Mouse (Mus musculus) intestine, embryonic 16.5 days (tissue): ENCODE data around the gene Skap1. TPM values are rescaled to one million over a fixed set of nuclear protein-coding genes. Genes with fewer than 3 reads are reported as not detected.
"Not testable (repeated sequence)": the region's sequence is repeated elsewhere in the genome, so short reads cannot be mapped to it uniquely, and the experiment has no call there.

Source experiments
- ATAC-seq: fragments of 200-750 bp; cut with Nextera tagmentation; 2 replicates; pipeline ENCODE4 v1.8.0; 2017; ENCODE audit warnings: moderate TSS enrichment, moderate library complexity
- H3K27ac ChIP-seq: fragments of 300-500 bp; sonication (generic); 2 replicates; pipeline ENCODE4 v1.5.1; 2014; ENCODE audit warnings: mild to moderate bottlenecking, low read length
- H3K27me3 ChIP-seq: fragments of 300-500 bp; sonication (generic); replicated peaks from 2 replicates; pipeline ENCODE4 v1.6.1; 2014; ENCODE audit warnings: low read length, control low read depth, mixed read lengths; ENCODE audit not compliant: control insufficient read depth, insufficient read depth
- H3K36me3 ChIP-seq: fragments of 300-500 bp; sonication (generic); 2 replicates; pipeline ENCODE4 v1.6.1; 2014; ENCODE audit warnings: low read length, control low read depth; ENCODE audit not compliant: control insufficient read depth, insufficient read depth
- H3K4me1 ChIP-seq: fragments of 300-500 bp; sonication (generic); 2 replicates; pipeline ENCODE4 v1.6.1; 2014; ENCODE audit warnings: low read length, control low read depth, mixed read lengths; ENCODE audit not compliant: control insufficient read depth, insufficient read depth
- H3K4me2 ChIP-seq: fragments of 300-500 bp; sonication (generic); 2 replicates; pipeline ENCODE4 v1.6.1; 2014; ENCODE audit warnings: low read depth, low read length, control low read depth
- H3K4me3 ChIP-seq: fragments of 300-500 bp; sonication (generic); 2 replicates; pipeline ENCODE4 v1.5.1; 2014; ENCODE audit warnings: mild to moderate bottlenecking, low read length
- H3K9ac ChIP-seq: fragments of 300-500 bp; sonication (generic); 2 replicates; pipeline ENCODE4 v1.6.1; 2014; ENCODE audit warnings: low read depth, low read length
- H3K9me3 ChIP-seq: fragments of 300-500 bp; sonication (generic); 2 replicates; pipeline ENCODE4 v1.6.1; 2016; ENCODE audit warnings: low read length, control low read depth; ENCODE audit not compliant: control insufficient read depth
- WGBS: fragments of 180-500 bp; shearing (Covaris S2); extraction: QIAGEN DNeasy Blood & Tissue Kit; methylation state at CpG from one replicate; pipeline ENCODE4 v1.1.7; 2014; 5-methylcytosine and 5-hydroxymethylcytosine counted together
- polyA plus RNA-seq: library from polyadenylated mRNA; unstranded; fragments of >200 nt; fragmentation: Nextera tagmentation; extraction: Ambion mirVana; gene quantifications from 2 replicates; pipeline ENCODE4 v1.2.1, GENCODE M21; 2015

Skap1 gene
- polyA plus RNA-seq, 1 experiment from 2014 or later, result 0.88 TPM

- no peaks in the 10 kb centered on the region for H3K27me3 ChIP-seq
- H3K9me3 ChIP-seq, result no peaks in the 10 kb centered on the region
- peak within 1 kb of the TSS; percentile 86 for H3K4me2 ChIP-seq
- ATAC-seq, result peak; percentile 100
- peak within 1 kb of the TSS; percentile 72 for H3K27ac ChIP-seq
- under 1% methylated on average over 59 of the region's 59 CpGs for WGBS
- peaks cover 10% of the 10 kb centered on the region for H3K4me1 ChIP-seq
- peak within 1 kb of the TSS; percentile 82 for H3K4me3 ChIP-seq
- H3K9ac ChIP-seq, result peak within 1 kb of the TSS; percentile 72
- peaks cover 4% of the 10 kb centered on the region; the same call in 1 of the 2 replicates for H3K36me3 ChIP-seq
Observed at GRCm38 (mm10) chr11:96776968-96777962, 312.9 kb downstream of the Skap1 start, which contains the start of gene Snx11. TSS of gene Snx11 (minus strand) at chr11:96777559.

GRCm38 (mm10) chr11:96778061-96778627, 313.8 kb downstream of the Skap1 start:
- H3K27ac ChIP-seq, result peak overlapping the region; percentile 72
- peak overlapping the region; percentile 82 for H3K4me3 ChIP-seq
- H3K9ac ChIP-seq, result peak overlapping the region; percentile 72
- H3K4me2 ChIP-seq, result peak overlapping the region; percentile 86
- not testable (repeated sequence) for H3K4me1 ChIP-seq, H3K27me3 ChIP-seq, H3K9me3 ChIP-seq, H3K36me3 ChIP-seq, ATAC-seq
- WGBS, result 64% methylated on average over 10 of the region's 10 CpGs

- H3K27ac ChIP-seq, result no peak overlapping the region
- no peak for ATAC-seq
- no peak overlapping the region for H3K4me3 ChIP-seq
- 69% methylated on average over 5 of the region's 5 CpGs for WGBS
- H3K9me3 ChIP-seq, result no peaks in the 10 kb centered on the region
- H3K27me3 ChIP-seq, result no peaks in the 10 kb centered on the region
- peaks cover 10% of the 10 kb centered on the region for H3K4me1 ChIP-seq
- no peak overlapping the region for H3K9ac ChIP-seq
- no peak overlapping the region for H3K4me2 ChIP-seq
- H3K36me3 ChIP-seq, result no peaks in the 10 kb centered on the region
Observed at GRCm38 (mm10) chr11:96780306-96780705, 315.9 kb downstream of the Skap1 start.

GRCm38 (mm10) chr11:96781425-96781824, 317.0 kb downstream of the Skap1 start:
- H3K27ac ChIP-seq, result no peak overlapping the region
- no peak overlapping the region for H3K4me3 ChIP-seq
- no peak overlapping the region for H3K9ac ChIP-seq
- no peaks in the 10 kb centered on the region for H3K27me3 ChIP-seq
- 81% methylated on average over 2 of the region's 2 CpGs for WGBS
- no peaks in the 10 kb centered on the region for H3K36me3 ChIP-seq
- H3K4me1 ChIP-seq, result peaks cover 6% of the 10 kb centered on the region
- H3K4me2 ChIP-seq, result no peak overlapping the region
- no peaks in the 10 kb centered on the region for H3K9me3 ChIP-seq
- ATAC-seq, result no peak

- H3K4me2 ChIP-seq, H3K9me3 ChIP-seq, H3K4me3 ChIP-seq, ATAC-seq, H3K27me3 ChIP-seq, H3K36me3 ChIP-seq, H3K27ac ChIP-seq, H3K9ac ChIP-seq, H3K4me1 ChIP-seq: not testable (repeated sequence)
- 14% methylated on average over 7 of the region's 7 CpGs for WGBS
Observed at GRCm38 (mm10) chr11:96784847-96785246, 320.5 kb downstream of the Skap1 start.

- Histone ChIP-seq H3K4me3 (no peak overlapping the region), H3K4me1 (peaks cover 11% of the 10 kb centered on the region), H3K9me3 (no peaks in the 10 kb centered on the region), H3K27ac (no peak overlapping the region), H3K4me2 (no peak overlapping the region), H3K9ac (no peak overlapping the region), H3K27me3 (no peaks in the 10 kb centered on the region), H3K36me3 (no peaks in the 10 kb centered on the region)
- no peak for ATAC-seq
- WGBS, result 43% methylated on average over 9 of the region's 9 CpGs
Observed at GRCm38 (mm10) chr11:96786731-96787450, 322.5 kb downstream of the Skap1 start.

- WGBS, result under 1% methylated on average over 89 of the region's 93 CpGs
- H3K9me3 ChIP-seq, result no peaks in the 10 kb centered on the region
- peak within 1 kb of the TSS; percentile 93 for H3K4me3 ChIP-seq
- H3K4me1 ChIP-seq, result peaks cover 15% of the 10 kb centered on the region
- H3K27me3 ChIP-seq, result no peaks in the 10 kb centered on the region
- peak; percentile 99 for ATAC-seq
- peak within 1 kb of the TSS; percentile 89 for H3K9ac ChIP-seq
- no peaks in the 10 kb centered on the region for H3K36me3 ChIP-seq
- H3K4me2 ChIP-seq, result peak within 1 kb of the TSS; percentile 83
- peak within 1 kb of the TSS; percentile 96 for H3K27ac ChIP-seq
Observed at GRCm38 (mm10) chr11:96788871-96789795, 324.7 kb downstream of the Skap1 start, which contains the start of gene Cbx1. TSS of gene Cbx1 (plus strand) at chr11:96789127.

GRCm38 (mm10) chr11:96789990-96790389, 325.6 kb downstream of the Skap1 start:
- Histone ChIP-seq H3K27me3 (no peaks in the 10 kb centered on the region), H3K27ac (peak overlapping the region; percentile 96; the same call in 1 of the 2 replicates), H3K9ac (peak overlapping the region; percentile 89), H3K9me3 (no peaks in the 10 kb centered on the region), H3K4me2 (peak overlapping the region; percentile 83), H3K36me3 (no peaks in the 10 kb centered on the region), H3K4me1 (peaks cover 15% of the 10 kb centered on the region), H3K4me3 (peak overlapping the region; percentile 93)
- 5% methylated on average over 5 of the region's 5 CpGs for WGBS
- ATAC-seq, result no peak
